Mouse (Mus musculus) cerebellum, adult 2 months (tissue): ENCODE results near the gene Clic1. TPM values are rescaled to one million over a fixed set of nuclear protein-coding genes. Genes with fewer than 3 reads are reported as not detected.
"Not testable (repeated sequence)": the region's sequence is repeated elsewhere in the genome, so short reads cannot be mapped to it uniquely, and the experiment has no call there.

Experiments used
- DNase-seq, 2 experiments: peaks; one replicate each; pipeline ENCODE4 v3.0.0; 2021
- H3K27ac ChIP-seq: fragments of 200-500 bp; 2 replicates; pipeline ENCODE4 v1.5.1; 2012; ENCODE audit warnings: low read length, control low read depth, inconsistent platforms; ENCODE audit not compliant: insufficient read depth
- H3K27me3 ChIP-seq: fragments of 200-500 bp; 2 replicates; pipeline ENCODE4 v1.6.1; 2012; ENCODE audit warnings: inconsistent platforms, mild to moderate bottlenecking, low read length, moderate library complexity; ENCODE audit not compliant: control insufficient read depth, insufficient read depth
- H3K4me1 ChIP-seq: fragments of 200-500 bp; 2 replicates; pipeline ENCODE4 v1.6.1; 2011; ENCODE audit warnings: low read length; ENCODE audit not compliant: control insufficient read depth, insufficient read depth
- H3K4me3 ChIP-seq: fragments of 200-500 bp; replicated peaks from 2 replicates; pipeline ENCODE3; 2011; ENCODE audit warnings: mild to moderate bottlenecking, low read depth, low read length, control low read depth; ENCODE audit not compliant: insufficient read depth
- CTCF ChIP-seq: fragments of 200-500 bp; IDR thresholded peaks from 2 replicates; pipeline ENCODE4 v1.5.1; 2011; ENCODE audit warnings: low read depth, mild to moderate bottlenecking, control low read depth, low read length, moderate library complexity, borderline replicate concordance; ENCODE audit not compliant: insufficient read depth
- POLR2A ChIP-seq: fragments of 200-500 bp; IDR thresholded peaks from 2 replicates; pipeline ENCODE4 v1.6.1; 2011; ENCODE audit warnings: low read length, control low read depth, borderline replicate concordance; ENCODE audit not compliant: insufficient read depth
- WGBS: fragments of 180-500 bp; shearing (Covaris S2); methylation state at CpG from one replicate; pipeline ENCODE4 v1.1.7; 2018; 5-methylcytosine and 5-hydroxymethylcytosine counted together
- polyA plus RNA-seq: library from polyadenylated mRNA; depleted of rRNA; stranded (reverse); fragments of >200 nt; gene quantifications from 2 replicates; pipeline ENCODE4 v1.2.3, GENCODE M21; 2012

Gene Clic1
- polyA plus RNA-seq, 1 experiment = 41.2 TPM

- Histone ChIP-seq H3K27ac (no peak overlapping the region), H3K4me3 (no peak overlapping the region), H3K27me3 (no peaks in the 10 kb centered on the region), H3K4me1 (no peaks in the 10 kb centered on the region; the same call in 1 of the 2 replicates)
- 92% methylated on average over 7 of the region's 7 CpGs for WGBS
- DNase-seq = no peak
- TF ChIP-seq CTCF (no peak), POLR2A (no peak)
These were observed 17.9 kb upstream of the Clic1 start for GRCm38 (mm10) chr17:35031880-35032279.

- no peak for DNase-seq
- 69% methylated on average over 8 of the region's 8 CpGs for WGBS
- TF ChIP-seq CTCF = no peak
- no peak for TF ChIP-seq POLR2A
- Histone ChIP-seq H3K4me3 (no peak overlapping the region), H3K27ac (no peak overlapping the region), H3K27me3 (no peaks in the 10 kb centered on the region), H3K4me1 (no peaks in the 10 kb centered on the region; the same call in 1 of the 2 replicates)
These were observed 17.4 kb upstream of the Clic1 start for GRCm38 (mm10) chr17:35032323-35032870.

- H3K4me1 ChIP-seq, H3K4me3 ChIP-seq, DNase-seq, H3K27ac ChIP-seq, H3K27me3 ChIP-seq: not testable (repeated sequence)
- 76% methylated on average over 1 of the region's 1 CpGs for WGBS
These were observed 16.1 kb upstream of the Clic1 start for GRCm38 (mm10) chr17:35033703-35034102.

- 85% methylated on average over 6 of the region's 6 CpGs for WGBS
These were observed 14.9 kb upstream of the Clic1 start for GRCm38 (mm10) chr17:35034896-35035295.

GRCm38 (mm10) chr17:35039121-35039873 lies 10.5 kb upstream of the Clic1 start:
- WGBS = 81% methylated on average over 11 of the region's 11 CpGs
- Histone ChIP-seq H3K27me3 (no peaks in the 10 kb centered on the region), H3K4me3 (no peak overlapping the region), H3K4me1 (no peaks in the 10 kb centered on the region), H3K27ac (no peak overlapping the region)
- DNase-seq = no peak
- TF ChIP-seq CTCF (no peak), POLR2A (no peak)

More at GRCm38 (mm10) chr17:35034896-35035295, 14.9 kb upstream of the Clic1 start:
- Histone ChIP-seq H3K27ac (no peak overlapping the region), H3K4me1 (no peaks in the 10 kb centered on the region), H3K27me3 (no peaks in the 10 kb centered on the region), H3K4me3 (no peak overlapping the region)
- no peak for DNase-seq
- no peak for TF ChIP-seq POLR2A

- no peak for DNase-seq
- WGBS = 91% methylated on average over 4 of the region's 4 CpGs
These were observed 6.0 kb upstream of the Clic1 start for GRCm38 (mm10) chr17:35043794-35044193.

GRCm38 (mm10) chr17:35044904-35045806 lies 4.6 kb upstream of the Clic1 start:
- 82% methylated on average over 7 of the region's 7 CpGs for WGBS
- Histone ChIP-seq H3K27me3 (no peaks in the 10 kb centered on the region), H3K4me1 (peaks cover 4% of the 10 kb centered on the region; the same call in 1 of the 2 replicates), H3K4me3 (no peak overlapping the region), H3K27ac (no peak overlapping the region)
- no peak for DNase-seq
- TF ChIP-seq POLR2A (no peak), CTCF (no peak)

More at GRCm38 (mm10) chr17:35043794-35044193, 6.0 kb upstream of the Clic1 start:
- Histone ChIP-seq H3K27me3 (no peaks in the 10 kb centered on the region), H3K27ac (no peak overlapping the region), H3K4me3 (no peak overlapping the region), H3K4me1 (no peaks in the 10 kb centered on the region)
- no peak for TF ChIP-seq CTCF
